Mouse (Mus musculus) left cerebral cortex, adult 11 months (tissue): ENCODE results near the gene Ncor1.
"Not testable (repeated sequence)": the region's sequence is repeated elsewhere in the genome, so short reads cannot be mapped to it uniquely, and the experiment has no call there.

Experiments used
- DNase-seq: peaks from one replicate; pipeline ENCODE4 v3.0.0; 2022; ENCODE audit warnings: low spot score

The Ncor1 gene

DNA sequence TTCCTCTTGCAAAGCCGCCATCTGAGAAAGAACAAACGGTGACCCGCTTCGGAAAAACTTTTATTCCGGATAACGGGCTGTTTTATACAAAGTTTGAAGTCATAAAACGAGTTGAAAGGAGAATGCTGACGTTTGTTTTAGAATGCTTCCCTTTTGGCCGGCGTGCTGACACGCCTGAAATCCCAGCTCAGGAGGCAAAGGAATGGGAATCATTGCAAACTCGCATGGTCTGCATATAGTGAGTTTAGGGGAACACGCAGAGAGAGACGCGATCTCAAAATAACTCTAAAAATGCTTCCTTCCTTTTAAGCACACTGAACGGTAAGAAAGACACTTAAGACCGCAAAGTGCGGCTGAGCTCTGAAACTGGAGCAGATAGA is 460 bp downstream of the Ncor1 start:
- no peak for DNase-seq

DNA sequence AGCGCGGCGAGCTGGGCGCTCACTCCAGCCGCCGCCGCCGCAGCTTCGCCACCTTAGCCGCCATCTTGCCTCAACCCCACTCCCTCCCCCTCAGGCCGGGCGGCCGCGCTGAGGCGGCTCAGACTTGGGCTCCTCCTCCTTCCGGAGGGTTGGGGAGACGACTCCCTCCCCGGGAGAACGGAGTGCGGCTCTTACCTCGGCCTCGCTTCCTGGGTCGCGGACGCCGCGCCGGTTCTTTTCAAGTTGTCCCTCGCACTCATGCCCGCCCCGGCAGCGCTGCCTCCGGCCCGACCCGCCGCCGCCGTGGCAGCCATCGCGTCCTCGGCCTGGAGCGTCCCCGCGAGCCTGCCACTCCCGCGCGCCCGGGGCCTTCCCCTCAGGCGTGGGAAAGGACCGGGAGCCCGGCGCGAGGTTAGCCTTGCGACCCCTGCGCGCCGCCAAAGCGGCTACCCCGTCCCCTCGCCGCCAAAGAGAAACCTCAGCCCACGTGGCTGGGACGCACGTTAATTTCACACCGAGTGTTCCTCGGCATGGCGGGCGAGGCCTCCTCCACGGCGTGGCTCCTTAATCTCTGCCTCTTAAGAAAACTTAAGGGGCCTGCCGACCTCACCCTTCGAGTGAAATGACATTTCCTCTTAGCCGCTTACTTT is 975 bp downstream of the Ncor1 start:
- DNase-seq, result peak; percentile 70

DNA sequence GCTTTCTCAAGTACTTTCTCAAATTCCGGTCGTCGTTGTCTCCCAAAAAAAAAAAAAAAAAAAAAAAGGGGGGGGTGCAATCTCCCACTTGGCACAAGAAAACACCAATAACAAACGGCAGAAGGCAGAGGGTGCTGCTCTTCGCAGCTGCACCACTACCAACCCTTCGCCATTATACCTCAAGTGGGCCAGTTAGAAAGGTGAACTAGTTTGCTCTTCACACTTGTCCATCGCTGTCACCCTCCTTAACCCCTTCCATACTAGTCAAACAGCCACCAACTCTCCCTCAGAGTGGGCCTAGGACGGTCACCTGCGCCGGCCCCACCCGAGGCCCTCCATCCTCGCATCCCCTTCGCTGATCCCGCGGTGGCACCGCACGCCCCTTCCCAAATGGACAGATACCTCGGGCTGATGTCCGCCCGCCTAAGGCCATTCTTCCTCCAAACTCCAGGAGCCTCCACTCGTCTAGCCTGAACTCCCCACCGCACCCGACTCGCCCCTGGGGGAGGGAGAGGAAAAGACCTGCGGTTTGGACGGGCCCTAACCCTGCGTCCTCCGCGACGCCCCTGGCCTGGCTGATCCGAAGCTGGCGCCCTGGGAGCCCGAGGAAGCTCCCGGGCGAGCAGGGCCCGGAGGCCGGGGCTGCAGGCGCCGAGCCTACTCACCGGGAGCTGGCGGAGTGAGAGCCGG is 1.7 kb downstream of the Ncor1 start:
- DNase-seq, result no peak

DNA sequence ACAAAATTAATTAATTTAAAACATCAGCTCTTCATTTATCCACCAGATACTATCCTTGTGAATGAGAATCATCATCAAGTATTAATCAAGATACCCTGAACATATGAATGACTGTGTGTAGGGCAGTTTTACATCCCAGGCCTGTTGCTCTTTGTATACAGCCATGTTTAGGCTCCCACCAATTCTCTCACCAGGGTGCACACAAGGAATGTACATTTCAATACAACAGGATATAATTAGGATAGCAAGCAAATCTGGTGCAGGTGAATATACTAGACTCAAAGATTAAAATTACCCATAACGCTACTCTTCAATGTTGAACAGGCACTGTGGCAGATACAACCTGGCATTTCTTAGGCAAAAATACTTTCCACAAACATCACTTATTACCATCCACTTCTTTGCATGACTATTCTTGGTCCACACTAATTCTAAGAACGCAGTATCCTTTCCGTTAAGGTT is 2.3 kb downstream of the Ncor1 start:
- DNase-seq, result no peak

DNA sequence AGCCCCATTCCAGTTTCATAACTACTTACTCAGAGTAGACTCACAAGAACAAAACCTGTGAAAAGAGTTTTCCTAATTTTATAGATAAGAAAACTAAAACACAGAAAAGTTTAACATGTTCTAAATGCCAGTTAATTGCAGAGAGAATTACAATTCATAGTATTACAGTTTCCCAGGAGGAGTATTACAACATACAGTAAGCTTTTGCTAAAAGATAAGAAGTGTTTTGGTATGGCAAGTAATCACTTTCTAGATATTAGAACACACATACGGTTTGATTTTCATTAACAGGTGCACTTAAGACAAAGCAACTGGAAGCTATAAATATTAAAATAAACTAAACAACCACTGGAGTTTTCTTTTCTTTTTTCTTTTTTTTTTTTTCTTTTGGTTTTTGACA is 3.1 kb downstream of the Ncor1 start:
- no peak for DNase-seq

DNA sequence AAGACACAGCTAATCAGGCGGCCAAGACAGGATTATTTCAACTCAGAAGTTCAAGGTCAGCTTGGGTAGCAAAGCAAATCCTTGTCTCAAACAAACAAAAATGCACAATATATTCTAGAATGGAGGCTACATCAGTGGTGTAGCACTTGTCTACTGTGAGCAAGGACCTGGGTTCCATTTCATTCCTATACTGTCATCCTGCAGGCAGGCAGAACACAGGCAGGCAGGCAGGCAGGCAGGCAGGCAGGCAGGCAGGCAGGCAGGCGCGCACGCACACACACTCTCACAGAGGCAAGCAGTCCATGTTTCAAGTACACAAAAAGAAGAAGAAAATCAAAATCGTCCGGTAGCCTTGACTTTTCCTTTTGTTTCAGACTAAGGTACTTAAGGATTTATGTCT is 9.4 kb downstream of the Ncor1 start:
- DNase-seq, result no peak

- DNase-seq, result no peak
These were observed 12.5 kb downstream of the Ncor1 start for GRCm38 (mm10) chr11:62445799-62446198.

DNA sequence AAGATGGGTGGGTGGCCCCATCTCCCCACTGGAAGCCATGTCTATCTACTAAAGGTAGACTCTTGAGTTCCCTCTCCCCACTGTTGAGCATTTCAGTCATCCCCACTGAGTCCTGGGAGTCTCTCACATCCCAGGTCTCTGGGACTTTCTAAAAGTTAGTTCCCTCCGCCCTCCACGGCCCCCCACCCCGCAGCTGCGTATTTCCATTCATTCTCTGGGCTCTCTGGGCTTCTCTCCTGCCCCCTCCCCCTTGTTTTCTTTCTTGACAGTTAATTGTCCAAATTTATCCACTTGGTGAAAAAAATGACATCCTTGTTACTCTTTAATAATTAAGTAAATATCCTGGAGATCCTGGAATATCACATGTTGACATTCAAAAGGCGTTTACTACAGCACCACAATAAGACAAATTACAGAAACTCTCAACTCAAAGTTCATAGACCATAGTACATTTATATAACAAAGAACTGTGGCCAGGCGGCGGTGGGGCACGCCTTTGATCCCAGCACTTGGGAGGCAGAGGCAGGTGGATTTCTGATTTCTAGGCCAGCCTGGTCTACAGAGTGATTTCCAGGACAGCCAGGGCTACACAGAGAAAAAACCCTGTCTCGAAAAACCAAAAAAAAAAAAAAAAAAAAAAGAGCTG is 17.5 kb downstream of the Ncor1 start:
- no peak for DNase-seq

DNA sequence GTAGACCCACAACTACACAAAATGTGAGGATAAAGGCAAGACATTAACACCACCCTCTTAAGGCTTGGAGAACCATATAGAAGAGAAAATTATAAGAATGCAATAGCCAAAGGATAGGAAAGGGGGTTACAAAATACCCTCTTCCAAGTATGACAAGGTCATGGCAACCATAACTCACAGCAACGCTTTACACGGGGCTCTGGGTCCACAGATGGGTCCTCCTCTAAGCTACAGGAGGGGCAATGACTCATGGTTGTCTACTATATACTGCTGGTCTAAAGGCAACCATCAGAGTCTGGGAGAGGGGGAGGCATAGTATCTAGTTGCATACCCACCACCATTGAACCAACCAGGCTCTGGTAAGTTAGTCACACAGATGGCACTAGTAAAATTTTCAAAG is 26.1 kb downstream of the Ncor1 start:
- DNase-seq, result no peak

DNA sequence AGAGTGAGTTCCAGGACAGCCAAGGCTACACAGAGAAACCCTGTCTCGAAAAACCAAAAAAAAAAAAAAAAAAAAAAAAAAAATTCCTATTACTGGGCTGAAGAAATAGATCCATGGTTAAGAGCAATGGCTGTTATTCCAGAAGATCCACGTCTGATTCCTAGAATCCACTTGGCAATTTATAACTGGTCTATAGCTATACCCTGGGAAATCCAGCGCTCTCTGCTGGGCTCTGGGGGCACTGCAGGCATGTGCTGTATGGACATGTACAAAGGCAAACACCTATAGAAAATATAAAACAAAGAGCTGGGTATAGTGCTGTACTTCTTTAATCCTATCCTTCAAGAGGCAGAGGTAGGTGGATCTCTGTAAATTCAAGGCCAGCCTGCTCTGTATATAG is 31.2 kb downstream of the Ncor1 start:
- DNase-seq, result no peak

- DNase-seq, result no peak
These were observed 32.1 kb downstream of the Ncor1 start for GRCm38 (mm10) chr11:62426266-62426665.

- no peak for DNase-seq
These were observed 33.8 kb downstream of the Ncor1 start for GRCm38 (mm10) chr11:62424525-62424924.

- no peak for DNase-seq
These were observed 43.3 kb downstream of the Ncor1 start for GRCm38 (mm10) chr11:62415026-62415425.

GRCm38 (mm10) chr11:62409611-62410010 is 48.7 kb downstream of the Ncor1 start:
- no peak for DNase-seq

- DNase-seq, result no peak
These were observed 49.5 kb downstream of the Ncor1 start for GRCm38 (mm10) chr11:62408848-62409247.

- DNase-seq, result peak; percentile 17
These were observed 61.9 kb downstream of the Ncor1 start for GRCm38 (mm10) chr11:62396405-62396804.

DNA sequence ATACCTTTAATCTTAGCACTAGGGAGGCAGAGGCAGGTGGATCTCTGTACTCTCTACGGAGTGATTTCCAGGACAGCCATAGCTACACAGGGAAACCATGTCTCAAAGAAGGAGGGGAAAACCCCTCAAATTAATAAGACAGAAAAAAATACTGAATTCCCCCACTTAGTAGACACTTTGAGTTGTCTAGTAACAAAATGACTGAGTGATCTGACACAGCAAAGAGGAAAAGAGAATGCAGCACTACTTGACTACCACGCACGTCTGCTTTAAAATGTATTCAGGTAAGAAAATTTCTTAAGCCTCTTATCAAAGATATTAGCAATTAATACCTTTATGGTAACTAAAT is 70.0 kb downstream of the Ncor1 start:
- no peak for DNase-seq

- no peak for DNase-seq
These were observed 70.6 kb downstream of the Ncor1 start for GRCm38 (mm10) chr11:62387608-62388330.

GRCm38 (mm10) chr11:62377202-62377851 is 81.0 kb downstream of the Ncor1 start:
- DNase-seq, result not testable (repeated sequence)

- DNase-seq, result no peak
These were observed 86.6 kb downstream of the Ncor1 start for GRCm38 (mm10) chr11:62371776-62372175.

GRCm38 (mm10) chr11:62369924-62370323 is 88.4 kb downstream of the Ncor1 start:
- no peak for DNase-seq

GRCm38 (mm10) chr11:62366879-62367278 is 91.5 kb downstream of the Ncor1 start:
- DNase-seq, result no peak
